Mouse (Mus musculus): ENCODE measurements around the gene Rbm42. TPM values are rescaled to one million over a fixed set of nuclear protein-coding genes. Genes with fewer than 3 reads are reported as not detected.

Rbm42 gene
- polyA plus RNA-seq, 1 experiment = 42.3 TPM

GRCm38 (mm10) chr7:30604424-30604823, 45.7 kb downstream of the Rbm42 start:
- Histone ChIP-seq H3K9ac (ENCODE audit: low read depth, poor library complexity, severe bottlenecking) (no peak overlapping the region), H3K27me3 (ENCODE audit: control insufficient read depth, insufficient read depth, low read length, poor library complexity, severe bottlenecking) (no peaks in the 10 kb centered on the region), H3K9me3 (replicated peaks; ENCODE audit: control insufficient read depth, insufficient read depth, low read length, poor library complexity, severe bottlenecking) (no peaks in the 10 kb centered on the region), H3K36me3 (ENCODE audit: control insufficient read depth, insufficient read depth, low read length, poor library complexity, severe bottlenecking) (no peaks in the 10 kb centered on the region), H3K4me1 (ENCODE audit: control insufficient read depth, insufficient read depth, low read length) (peaks cover 15% of the 10 kb centered on the region), H3K4me3 (ENCODE audit: low read depth, low read length) (no peak overlapping the region), H3K27ac (ENCODE audit: insufficient read depth, low read length) (peak overlapping the region; percentile 43)
- TF ChIP-seq POLR2A (IDR thresholded peaks at IDR 0.05; ENCODE audit: insufficient read depth, low read length) (no peak), EP300 (IDR thresholded peaks at IDR 0.05; ENCODE audit: insufficient read depth, low read depth, low read length) (no peak), CTCF (IDR thresholded peaks at IDR 0.05; ENCODE audit: low read depth, low read length) (no peak)

DNA sequence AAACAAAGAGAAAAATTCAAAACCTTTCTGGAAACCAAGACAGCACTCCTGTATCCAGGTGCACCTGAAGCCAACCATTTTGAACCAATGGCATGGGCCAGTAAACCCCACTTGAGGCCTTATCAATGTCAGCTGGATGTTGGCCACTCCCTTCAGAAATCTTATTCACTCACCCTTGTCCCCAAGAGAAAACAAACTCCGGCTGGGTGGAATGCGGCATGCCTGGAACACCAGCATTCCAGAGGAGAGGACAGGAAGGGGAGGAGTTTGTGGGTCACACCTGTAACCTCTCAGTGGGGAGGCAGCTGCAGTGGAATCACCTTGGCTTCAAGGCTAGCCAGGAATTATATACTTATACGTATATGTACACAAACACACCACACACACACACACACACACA, 47.5 kb downstream of the Rbm42 start:
- Histone ChIP-seq H3K36me3 (ENCODE audit: control insufficient read depth, insufficient read depth, low read length, poor library complexity, severe bottlenecking) (no peaks in the 10 kb centered on the region), H3K4me1 (ENCODE audit: control insufficient read depth, insufficient read depth, low read length) (peaks cover 15% of the 10 kb centered on the region), H3K9me3 (replicated peaks; ENCODE audit: control insufficient read depth, insufficient read depth, low read length, poor library complexity, severe bottlenecking) (no peaks in the 10 kb centered on the region), H3K9ac (ENCODE audit: low read depth, poor library complexity, severe bottlenecking) (no peak overlapping the region), H3K27me3 (ENCODE audit: control insufficient read depth, insufficient read depth, low read length, poor library complexity, severe bottlenecking) (no peaks in the 10 kb centered on the region), H3K27ac (ENCODE audit: insufficient read depth, low read length) (peak overlapping the region; percentile 82), H3K4me3 (ENCODE audit: low read depth, low read length) (peak overlapping the region; percentile 9; the same call in 1 of the 2 replicates)
- peak; percentile 96 for TF ChIP-seq EP300 (IDR thresholded peaks at IDR 0.05; ENCODE audit: insufficient read depth, low read depth, low read length)
- TF ChIP-seq CTCF (IDR thresholded peaks at IDR 0.05; ENCODE audit: low read depth, low read length) = no peak

DNA sequence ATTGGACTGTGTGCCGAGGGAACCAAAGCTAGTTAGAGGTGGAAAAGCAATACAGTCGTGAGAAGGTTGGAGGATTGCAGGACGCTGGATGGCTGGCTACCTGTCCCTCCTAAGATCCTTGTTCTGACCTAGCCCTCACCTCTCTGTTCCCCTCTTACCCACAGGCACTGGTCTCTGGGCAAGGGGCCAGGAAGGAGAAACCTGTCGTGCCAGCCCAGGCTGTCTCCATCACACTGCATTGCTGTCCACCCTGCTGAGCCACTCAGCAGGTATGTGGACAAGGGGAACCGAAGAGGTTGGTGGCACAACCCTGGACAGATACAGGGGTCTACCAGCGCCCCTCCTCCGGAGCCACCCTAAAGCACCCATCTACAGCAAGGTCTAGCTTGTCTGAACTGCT, 49.5 kb downstream of the Rbm42 start:
- Histone ChIP-seq H3K9ac (ENCODE audit: low read depth, poor library complexity, severe bottlenecking) (peak overlapping the region; percentile 30), H3K4me3 (ENCODE audit: low read depth, low read length) (no peak overlapping the region)
- TF ChIP-seq EP300 (IDR thresholded peaks at IDR 0.05; ENCODE audit: insufficient read depth, low read depth, low read length) = no peak
- TF ChIP-seq CTCF (IDR thresholded peaks at IDR 0.05; ENCODE audit: low read depth, low read length) = no peak
- TF ChIP-seq POLR2A (IDR thresholded peaks at IDR 0.05; ENCODE audit: insufficient read depth, low read length) = no peak

DNA sequence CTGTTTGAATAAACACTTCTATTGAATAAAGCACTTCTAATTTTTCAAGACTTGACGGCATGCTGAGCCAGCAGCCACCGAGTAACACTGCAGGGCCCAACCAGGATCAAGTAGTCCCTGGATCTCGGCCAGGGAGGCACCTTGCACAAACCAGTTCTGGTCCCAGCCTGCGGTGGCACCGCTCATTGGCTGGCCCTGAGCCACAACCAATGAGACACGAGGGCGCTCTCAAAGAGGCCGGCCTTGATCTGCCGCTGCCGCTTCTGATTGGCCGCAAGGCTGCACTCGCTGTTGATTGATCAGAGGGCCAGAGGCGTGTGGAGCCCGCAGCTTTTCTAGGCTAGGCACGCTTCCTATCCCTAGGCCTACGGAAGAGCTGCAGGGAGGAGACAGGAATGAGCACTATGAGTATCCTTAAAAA, 50.2 kb downstream of the Rbm42 start:
- no peaks in the 10 kb centered on the region for H3K36me3 ChIP-seq (ENCODE audit: control insufficient read depth, insufficient read depth, low read length, poor library complexity, severe bottlenecking)
- H3K9ac ChIP-seq (ENCODE audit: low read depth, poor library complexity, severe bottlenecking) = peak overlapping the region; percentile 45
- no peaks in the 10 kb centered on the region for H3K9me3 ChIP-seq (replicated peaks; ENCODE audit: control insufficient read depth, insufficient read depth, low read length, poor library complexity, severe bottlenecking)
- no peaks in the 10 kb centered on the region for H3K27me3 ChIP-seq (ENCODE audit: control insufficient read depth, insufficient read depth, low read length, poor library complexity, severe bottlenecking)
- peak overlapping the region; percentile 41 for H3K4me3 ChIP-seq (ENCODE audit: low read depth, low read length)
- peak overlapping the region; percentile 82 for H3K27ac ChIP-seq (ENCODE audit: insufficient read depth, low read length)
- peaks cover 16% of the 10 kb centered on the region for H3K4me1 ChIP-seq (ENCODE audit: control insufficient read depth, insufficient read depth, low read length)
- no peak for TF ChIP-seq EP300 (IDR thresholded peaks at IDR 0.05; ENCODE audit: insufficient read depth, low read depth, low read length)
- no peak for TF ChIP-seq CTCF (IDR thresholded peaks at IDR 0.05; ENCODE audit: low read depth, low read length)

More for the DNA sequence above, 49.5 kb downstream of the Rbm42 start:
- Histone ChIP-seq H3K4me1 (ENCODE audit: control insufficient read depth, insufficient read depth, low read length) (peaks cover 15% of the 10 kb centered on the region), H3K27ac (ENCODE audit: insufficient read depth, low read length) (peak overlapping the region; percentile 82), H3K27me3 (ENCODE audit: control insufficient read depth, insufficient read depth, low read length, poor library complexity, severe bottlenecking) (no peaks in the 10 kb centered on the region), H3K36me3 (ENCODE audit: control insufficient read depth, insufficient read depth, low read length, poor library complexity, severe bottlenecking) (no peaks in the 10 kb centered on the region), H3K9me3 (replicated peaks; ENCODE audit: control insufficient read depth, insufficient read depth, low read length, poor library complexity, severe bottlenecking) (no peaks in the 10 kb centered on the region)

DNA sequence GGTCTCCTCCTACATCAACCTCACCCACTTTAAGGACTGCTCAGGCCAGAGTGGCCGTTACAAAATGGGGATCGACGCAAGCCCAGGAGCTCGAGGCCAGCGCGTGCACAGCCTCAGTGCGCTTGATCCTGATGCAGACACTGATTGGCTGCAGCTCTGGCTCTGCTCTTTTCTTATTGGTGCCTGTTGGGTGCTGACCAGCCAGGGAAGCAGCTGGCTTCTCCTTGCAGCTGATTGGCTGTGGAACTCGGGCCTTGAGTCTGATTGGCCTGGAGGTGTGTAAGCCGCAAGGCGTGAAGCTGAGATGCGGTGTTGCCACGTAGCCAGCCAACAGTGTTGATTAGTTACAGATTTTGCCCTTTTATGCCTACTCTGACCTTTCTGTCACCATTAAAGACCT, 51.3 kb downstream of the Rbm42 start, which contains the start of gene Zbtb32:
Zbtb32 (minus strand) TSS at position 124 of the 400 bp plus-strand sequence.
- Histone ChIP-seq H3K4me3 (ENCODE audit: low read depth, low read length) (peak within 1 kb of the TSS; percentile 41), H3K27ac (ENCODE audit: insufficient read depth, low read length) (peak within 1 kb of the TSS; percentile 46)

GRCm38 (mm10) chr7:30596811-30597210, 53.3 kb downstream of the Rbm42 start:
- peaks cover 9% of the 10 kb centered on the region for H3K4me1 ChIP-seq (ENCODE audit: control insufficient read depth, insufficient read depth, low read length)
- H3K9ac ChIP-seq (ENCODE audit: low read depth, poor library complexity, severe bottlenecking) = no peak overlapping the region
- no peaks in the 10 kb centered on the region for H3K36me3 ChIP-seq (ENCODE audit: control insufficient read depth, insufficient read depth, low read length, poor library complexity, severe bottlenecking)
- H3K4me3 ChIP-seq (ENCODE audit: low read depth, low read length) = no peak overlapping the region
- TF ChIP-seq CTCF (IDR thresholded peaks at IDR 0.05; ENCODE audit: low read depth, low read length) (no peak), POLR2A (IDR thresholded peaks at IDR 0.05; ENCODE audit: insufficient read depth, low read length) (no peak), EP300 (IDR thresholded peaks at IDR 0.05; ENCODE audit: insufficient read depth, low read depth, low read length) (no peak)
- no peaks in the 10 kb centered on the region for H3K9me3 ChIP-seq (replicated peaks; ENCODE audit: control insufficient read depth, insufficient read depth, low read length, poor library complexity, severe bottlenecking)
- H3K27me3 ChIP-seq (ENCODE audit: control insufficient read depth, insufficient read depth, low read length, poor library complexity, severe bottlenecking) = no peaks in the 10 kb centered on the region
- no peak overlapping the region for H3K27ac ChIP-seq (ENCODE audit: insufficient read depth, low read length)

More for the DNA sequence above, 51.3 kb downstream of the Rbm42 start, which contains the start of gene Zbtb32:
- H3K36me3 ChIP-seq (ENCODE audit: control insufficient read depth, insufficient read depth, low read length, poor library complexity, severe bottlenecking) = no peaks in the 10 kb centered on the region
- no peaks in the 10 kb centered on the region for H3K27me3 ChIP-seq (ENCODE audit: control insufficient read depth, insufficient read depth, low read length, poor library complexity, severe bottlenecking)
- TF ChIP-seq CTCF (IDR thresholded peaks at IDR 0.05; ENCODE audit: low read depth, low read length) (no peak), EP300 (IDR thresholded peaks at IDR 0.05; ENCODE audit: insufficient read depth, low read depth, low read length) (no peak), POLR2A (IDR thresholded peaks at IDR 0.05; ENCODE audit: insufficient read depth, low read length) (no peak)
- peaks cover 17% of the 10 kb centered on the region for H3K4me1 ChIP-seq (ENCODE audit: control insufficient read depth, insufficient read depth, low read length)
- H3K9ac ChIP-seq (ENCODE audit: low read depth, poor library complexity, severe bottlenecking) = peak within 1 kb of the TSS; percentile 45; the same call in 1 of the 2 replicates
- no peaks in the 10 kb centered on the region for H3K9me3 ChIP-seq (replicated peaks; ENCODE audit: control insufficient read depth, insufficient read depth, low read length, poor library complexity, severe bottlenecking)
